Mouse (Mus musculus): ENCODE measurements around the gene Sphkap.

Gene Sphkap

GRCm38 (mm10) chr1:83285866-83286265 lies 122.1 kb downstream of the Sphkap start:
- no peak for DNase-seq (ENCODE audit: low spot score)

- no peak for DNase-seq (ENCODE audit: low spot score)
Measured at GRCm38 (mm10) chr1:83277044-83277443, 131.0 kb downstream of the Sphkap start.

DNA sequence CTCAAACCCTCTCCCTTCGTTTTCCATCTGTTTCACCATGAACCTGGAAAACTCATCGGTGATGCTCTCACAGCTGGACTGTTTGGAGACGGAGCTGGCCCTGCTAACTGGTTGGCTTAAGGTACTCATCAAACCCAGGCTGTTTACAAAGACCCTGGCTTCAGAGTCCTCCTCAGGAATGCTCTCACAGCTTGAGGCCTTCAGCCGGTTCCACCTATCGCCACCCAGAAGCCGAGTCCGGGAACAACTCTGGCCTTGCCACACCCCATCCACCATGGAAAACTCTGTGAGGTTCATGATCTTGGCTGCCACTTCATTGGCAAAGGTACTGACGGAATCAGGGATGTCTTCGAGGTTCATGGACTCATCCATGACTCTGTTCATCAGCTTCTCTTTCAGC lies 131.4 kb downstream of the Sphkap start:
- no peak for DNase-seq (ENCODE audit: low spot score)

- DNase-seq (ENCODE audit: low spot score), result no peak
Measured at GRCm38 (mm10) chr1:83251746-83252145, 156.3 kb downstream of the Sphkap start.

GRCm38 (mm10) chr1:83248235-83248746 lies 159.7 kb downstream of the Sphkap start:
- no peak for DNase-seq (ENCODE audit: low spot score)

GRCm38 (mm10) chr1:83227946-83228345 lies 180.1 kb downstream of the Sphkap start:
- no peak for DNase-seq (ENCODE audit: low spot score)

GRCm38 (mm10) chr1:83224423-83224960 lies 183.5 kb downstream of the Sphkap start:
- DNase-seq (ENCODE audit: low spot score), result no peak

GRCm38 (mm10) chr1:83223072-83223471 lies 184.9 kb downstream of the Sphkap start:
- DNase-seq (ENCODE audit: low spot score), result no peak

- no peak for DNase-seq (ENCODE audit: low spot score)
Measured at GRCm38 (mm10) chr1:83218260-83218659, 189.7 kb downstream of the Sphkap start.

GRCm38 (mm10) chr1:83209981-83210380 lies 198.0 kb downstream of the Sphkap start:
- DNase-seq (ENCODE audit: low spot score), result no peak

All from c-Kit-positive CD71-positive TER-119-positive erythroid progenitor cells, embryonic 14.5 days (primary cell).